ENCODE assay signal across 8 mouse cellular contexts in genomic region chr10:63574100-63574609, GRCm38 (mm10).
DNase-seq lines count a peak whose midpoint lies in the region; ATAC-seq and TF ChIP-seq lines count a peak whose summit lies in the region.

No protein-coding gene starts in this region.

- TF ChIP-seq CTCF in lung, embryonic 14.5 days (IDR thresholded peaks at IDR 0.05; ENCODE audit: low read depth): peak; percentile 58

- no peak overlapping the region for H3K4me3 ChIP-seq in lung, embryonic 14.5 days (ENCODE audit: low read depth, low read length)
- no peak overlapping the region for H3K4me3 ChIP-seq in limb, embryonic 15.5 days

- no peaks in the 10 kb centered on the region for H3K36me3 ChIP-seq in lung, embryonic 14.5 days (ENCODE audit: insufficient read depth)
- no peaks in the 10 kb centered on the region for H3K36me3 ChIP-seq in limb, embryonic 15.5 days

- no peak for ATAC-seq in lung, embryonic 14.5 days (ENCODE audit: insufficient read depth)
- ATAC-seq in limb, embryonic 15.5 days (ENCODE audit: insufficient number of reproducible peaks, low FRiP score, low TSS enrichment, low read depth): 0 out of 2 replicates have a peak, but pooled peaks have one; percentile 10

- H3K27ac ChIP-seq in lung, embryonic 14.5 days (ENCODE audit: low read depth): no peak overlapping the region
- no peak overlapping the region for H3K27ac ChIP-seq in limb, embryonic 15.5 days

- no peak overlapping the region for H3K9ac ChIP-seq in lung, embryonic 14.5 days
- no peak overlapping the region for H3K9ac ChIP-seq in limb, embryonic 15.5 days

- DNase-seq in cerebellum, postnatal 14 days: peak; percentile 9 to 39
- DNase-seq in cerebellum, adult 11 months: no peak
- peak; percentile 22 for DNase-seq in lung, embryonic 14.5 days
- no peak for DNase-seq in lung, adult 18-20 months
- DNase-seq in embryo, embryonic 10.5 days (ENCODE audit: low spot score): peak; percentile 49
- DNase-seq in testis, postnatal 14 days (ENCODE audit: low spot score): peak; percentile 21
- no peak for DNase-seq in urinary bladder, postnatal 36 days (ENCODE audit: low spot score in 2 of 2)

- no peaks in the 10 kb centered on the region for H3K4me1 ChIP-seq in lung, embryonic 14.5 days (ENCODE audit: insufficient read depth)
- H3K4me1 ChIP-seq in limb, embryonic 15.5 days: no peaks in the 10 kb centered on the region

- H3K9me3 ChIP-seq in lung, embryonic 14.5 days (ENCODE audit: low read depth, low read length): no peaks in the 10 kb centered on the region
- H3K9me3 ChIP-seq in limb, embryonic 15.5 days: no peaks in the 10 kb centered on the region

- no peak overlapping the region for H3K4me2 ChIP-seq in lung, embryonic 14.5 days
- H3K4me2 ChIP-seq in limb, embryonic 15.5 days: no peak overlapping the region

- no peaks in the 10 kb centered on the region for H3K27me3 ChIP-seq in lung, embryonic 14.5 days (ENCODE audit: insufficient read depth, low read length)
- H3K27me3 ChIP-seq in limb, embryonic 15.5 days: no peaks in the 10 kb centered on the region

- WGBS in lung, embryonic 14.5 days: 82% methylated on average over 7 of the region's 7 CpGs
- 84% methylated on average over 7 of the region's 7 CpGs for WGBS in limb, embryonic 15.5 days

Comparison
In these comparisons a context has a peak if more than half of its experiments do, and no peak if none do; other contexts are left out.
1. DNase-seq: peak in cerebellum, postnatal 14 days (2 of 2), lung, embryonic 14.5 days (single experiment), embryo, embryonic 10.5 days (single experiment) and testis, postnatal 14 days (single experiment); none in cerebellum, adult 11 months (single experiment), lung, adult 18-20 months (0 of 2) and urinary bladder, postnatal 36 days (0 of 2).